Mouse (Mus musculus) kidney, postnatal 0 days (tissue): ENCODE data around the gene Erc2. TPM values are rescaled to one million over a fixed set of nuclear protein-coding genes. Genes with fewer than 3 reads are reported as not detected.

Experiments
- ATAC-seq: fragments of 200-750 bp; cut with Nextera tagmentation; replicated peaks from 2 replicates; pipeline ENCODE4 v1.8.0; 2017; ENCODE audit warnings: low read depth, moderate number of reproducible peaks, moderate TSS enrichment, moderate library complexity; ENCODE audit not compliant: low FRiP score
- DNase-seq: peaks from one replicate; pipeline ENCODE4 v3.0.0-alpha.2; 2016; ENCODE audit warnings: low spot score
- H3K27ac ChIP-seq: fragments of 300-500 bp; sonication (generic); 2 replicates; pipeline ENCODE4 v1.5.1; 2014; ENCODE audit warnings: mild to moderate bottlenecking
- H3K27me3 ChIP-seq: fragments of 300-500 bp; sonication (generic); 2 replicates; pipeline ENCODE4 v1.6.1; 2014; ENCODE audit warnings: low read length, mixed read lengths; ENCODE audit not compliant: insufficient read depth
- H3K36me3 ChIP-seq: fragments of 300-500 bp; sonication (generic); 2 replicates; pipeline ENCODE4 v1.6.1; 2014; ENCODE audit warnings: low read length, mixed read lengths; ENCODE audit not compliant: insufficient read depth
- H3K4me1 ChIP-seq: fragments of 300-500 bp; sonication (generic); replicated peaks from 2 replicates; pipeline ENCODE4 v1.6.1; 2014; ENCODE audit warnings: antibody characterized with exemption, low read length, mixed read lengths; ENCODE audit not compliant: insufficient read depth
- H3K4me2 ChIP-seq: fragments of 300-500 bp; sonication (generic); 2 replicates; pipeline ENCODE4 v1.6.1; 2014; ENCODE audit warnings: mild to moderate bottlenecking, low read length, moderate library complexity, mixed read lengths
- H3K4me3 ChIP-seq: fragments of 300-500 bp; sonication (generic); replicated peaks from 2 replicates; pipeline ENCODE4 v1.5.1; 2014; ENCODE audit warnings: low read depth, low read length
- H3K9ac ChIP-seq: fragments of 300-500 bp; sonication (generic); 2 replicates; pipeline ENCODE4 v1.6.1; 2014; ENCODE audit warnings: low read depth, low read length
- H3K9me3 ChIP-seq: fragments of 300-500 bp; sonication (generic); replicated peaks from 2 replicates; pipeline ENCODE4 v1.6.1; 2016; ENCODE audit warnings: low read length, inconsistent platforms, mixed read lengths
- CTCF ChIP-seq: IDR thresholded peaks from 2 replicates; pipeline ENCODE4 v1.5.1; 2016; ENCODE audit warnings: antibody characterized with exemption, low read depth, mild to moderate bottlenecking, moderate library complexity
- WGBS: fragments of 180-500 bp; shearing (Covaris S2); extraction: QIAGEN DNeasy Blood & Tissue Kit; methylation state at CpG from one replicate; pipeline ENCODE4 v1.1.7; 2014; 5-methylcytosine and 5-hydroxymethylcytosine counted together
- polyA plus RNA-seq: library from polyadenylated mRNA; unstranded; fragments of >200 nt; fragmentation: Nextera tagmentation; extraction: Ambion mirVana; gene quantifications from 2 replicates; pipeline ENCODE4 v1.2.1, GENCODE M21; 2015

Gene Erc2
- polyA plus RNA-seq, 1 experiment from 2014 or later: 6.8 TPM

DNA sequence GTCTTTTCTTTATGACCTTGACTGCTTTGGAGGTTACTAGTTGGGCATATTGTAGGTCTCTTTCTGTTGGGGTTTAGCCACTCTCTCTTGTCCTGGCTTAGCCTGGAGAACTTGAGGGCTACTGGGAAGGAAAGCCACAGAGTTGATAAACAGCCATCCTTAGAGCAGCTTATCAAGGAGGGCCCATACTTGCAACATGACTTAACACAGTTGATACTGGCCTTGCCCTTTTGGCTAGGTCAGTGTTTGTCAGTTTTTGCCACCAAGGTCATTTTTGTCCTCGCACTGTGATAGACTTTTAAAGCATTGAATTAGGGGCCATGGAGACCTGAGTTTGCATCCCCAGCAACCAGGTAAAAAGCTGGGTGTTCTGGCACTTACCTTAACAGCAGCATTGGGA is 858.6 kb downstream of the Erc2 start:
- TF ChIP-seq CTCF: no peak
- ATAC-seq (no peak), DNase-seq (no peak)
- Histone ChIP-seq H3K27me3 (no peaks in the 10 kb centered on the region), H3K9ac (no peak overlapping the region), H3K4me1 (no peaks in the 10 kb centered on the region), H3K4me3 (no peak overlapping the region), H3K27ac (no peak overlapping the region), H3K4me2 (no peak overlapping the region), H3K36me3 (no peaks in the 10 kb centered on the region), H3K9me3 (no peaks in the 10 kb centered on the region)
- 88% methylated on average over 1 of the region's 1 CpGs for WGBS

DNA sequence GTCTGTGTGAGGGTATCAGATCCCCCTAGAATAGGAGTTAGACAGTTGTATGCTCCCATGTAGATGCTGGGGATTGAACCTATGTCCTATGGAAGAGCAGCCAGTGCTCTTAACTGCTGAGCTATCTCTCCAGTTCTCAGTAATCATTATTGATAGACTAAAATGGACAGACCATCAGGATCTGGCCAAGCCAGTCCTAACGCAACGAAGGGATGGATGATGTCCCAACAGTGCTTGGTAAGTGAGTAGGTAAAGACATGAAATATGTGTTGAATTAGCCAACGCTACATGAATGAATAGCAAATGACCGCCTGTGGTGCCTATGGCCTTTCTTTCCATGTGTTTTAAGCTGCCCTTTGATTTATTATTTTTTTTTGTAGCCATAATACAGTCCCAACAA is 871.6 kb downstream of the Erc2 start:
- DNase-seq: no peak
- no peak for TF ChIP-seq CTCF
- 87% methylated on average over 4 of the region's 4 CpGs for WGBS

DNA sequence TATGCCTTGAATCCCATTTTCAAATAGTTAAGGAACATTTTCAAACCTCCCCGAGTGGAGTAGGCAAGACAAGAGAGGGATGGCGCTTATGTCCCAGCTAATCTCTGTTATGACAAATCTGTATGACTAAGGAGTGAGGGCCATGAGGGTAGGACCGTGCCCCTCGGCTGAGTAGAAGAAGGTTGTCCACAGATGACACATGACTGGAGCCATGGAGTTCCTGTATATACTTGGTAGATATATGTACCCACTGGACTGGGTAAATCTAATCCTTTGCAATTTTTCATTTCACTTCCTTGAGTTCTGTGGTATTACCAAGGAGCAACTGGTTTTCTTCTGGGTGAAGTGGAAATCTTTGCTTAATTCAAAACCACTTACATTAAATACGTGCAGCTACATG is 872.0 kb downstream of the Erc2 start:
- no peak overlapping the region for H3K4me3 ChIP-seq
- WGBS: 85% methylated on average over 5 of the region's 5 CpGs

More for the DNA sequence above, 871.6 kb downstream of the Erc2 start:
- Histone ChIP-seq H3K9ac (no peak overlapping the region), H3K4me1 (no peaks in the 10 kb centered on the region), H3K36me3 (no peaks in the 10 kb centered on the region), H3K27me3 (no peaks in the 10 kb centered on the region), H3K4me2 (no peak overlapping the region), H3K4me3 (no peak overlapping the region), H3K9me3 (no peaks in the 10 kb centered on the region), H3K27ac (no peak overlapping the region)
- no peak for ATAC-seq

DNA sequence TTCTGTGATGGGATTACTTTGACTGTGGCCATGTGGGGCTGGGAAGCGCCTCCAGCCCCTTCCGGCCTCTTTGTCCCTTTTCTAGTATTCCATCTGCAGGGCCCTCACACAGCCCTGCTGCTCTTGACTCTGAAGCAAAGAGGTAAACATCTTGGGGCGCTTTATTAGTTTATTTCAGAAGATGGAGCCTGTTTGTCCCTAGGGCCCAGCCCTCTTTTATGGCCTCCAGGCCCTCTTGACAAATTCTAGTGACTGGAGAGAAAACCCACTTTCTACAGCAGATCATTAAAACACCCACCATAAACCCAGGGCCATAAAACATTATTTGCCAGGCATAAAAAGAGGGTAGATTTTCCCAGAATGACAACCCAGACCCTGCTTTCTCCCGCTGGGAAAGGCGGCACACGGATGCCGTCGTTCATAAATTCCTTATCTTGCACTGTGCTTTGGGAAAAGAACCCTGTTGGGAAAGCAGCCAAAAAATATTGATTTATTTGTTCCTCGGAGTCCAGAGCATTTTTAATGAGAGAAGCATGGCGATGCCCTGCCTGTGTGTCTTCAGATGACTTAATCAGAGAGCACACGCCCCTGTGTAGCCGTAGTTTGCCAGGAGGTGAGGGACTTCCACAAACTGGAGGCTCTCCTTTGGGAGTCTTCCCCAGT is 879.1 kb downstream of the Erc2 start:
- ATAC-seq (no peak), DNase-seq (peak; percentile 38)
- no peak for TF ChIP-seq CTCF
- H3K36me3 ChIP-seq: no peaks in the 10 kb centered on the region
- no peaks in the 10 kb centered on the region for H3K9me3 ChIP-seq
- WGBS: 31% methylated on average over 12 of the region's 12 CpGs
- no peak overlapping the region for H3K4me2 ChIP-seq
- 0 out of 2 replicates have a peak, but pooled peaks cover 3% of the 10 kb centered on the region for H3K27me3 ChIP-seq
- H3K9ac ChIP-seq: no peak overlapping the region
- H3K4me3 ChIP-seq: no peak overlapping the region
- H3K4me1 ChIP-seq: 0 out of 2 replicates have a peak, but pooled peaks cover 5% of the 10 kb centered on the region
- no peak overlapping the region for H3K27ac ChIP-seq

More for the DNA sequence above, 872.0 kb downstream of the Erc2 start:
- Histone ChIP-seq H3K36me3 (no peaks in the 10 kb centered on the region), H3K4me2 (no peak overlapping the region), H3K9me3 (no peaks in the 10 kb centered on the region), H3K4me1 (no peaks in the 10 kb centered on the region), H3K9ac (no peak overlapping the region), H3K27ac (no peak overlapping the region), H3K27me3 (no peaks in the 10 kb centered on the region)
- DNase-seq: no peak
- ATAC-seq: no peak
- no peak for TF ChIP-seq CTCF

DNA sequence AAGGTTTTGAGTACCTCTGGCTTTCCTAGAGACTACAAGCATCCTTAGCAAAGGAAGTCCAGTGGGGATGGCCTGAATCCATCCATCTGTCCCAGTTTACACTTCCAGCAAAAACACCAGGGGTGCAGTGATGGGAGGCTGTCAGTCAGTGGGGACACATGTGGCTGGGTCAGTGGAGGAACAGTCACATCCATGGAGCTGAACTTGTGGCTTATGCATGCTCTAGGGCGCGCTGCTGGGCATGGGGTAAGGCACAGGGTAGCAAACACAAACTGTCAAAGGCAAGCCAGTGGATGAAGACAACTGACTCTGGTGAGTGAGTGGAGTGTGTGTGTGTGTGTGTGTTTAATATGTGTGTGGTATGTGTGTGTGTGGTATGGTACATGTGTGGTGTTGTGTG is 881.0 kb downstream of the Erc2 start:
- H3K27ac ChIP-seq: no peak overlapping the region
- H3K36me3 ChIP-seq: no peaks in the 10 kb centered on the region
- DNase-seq (no peak), ATAC-seq (no peak)
- H3K9ac ChIP-seq: no peak overlapping the region
- TF ChIP-seq CTCF: no peak
- WGBS: 87% methylated on average over 2 of the region's 2 CpGs
- no peak overlapping the region for H3K4me3 ChIP-seq
- H3K27me3 ChIP-seq: 0 out of 2 replicates have a peak, but pooled peaks cover 5% of the 10 kb centered on the region
- no peak overlapping the region for H3K4me2 ChIP-seq
- 0 out of 2 replicates have a peak, but pooled peaks cover 5% of the 10 kb centered on the region for H3K4me1 ChIP-seq
- no peaks in the 10 kb centered on the region for H3K9me3 ChIP-seq

DNA sequence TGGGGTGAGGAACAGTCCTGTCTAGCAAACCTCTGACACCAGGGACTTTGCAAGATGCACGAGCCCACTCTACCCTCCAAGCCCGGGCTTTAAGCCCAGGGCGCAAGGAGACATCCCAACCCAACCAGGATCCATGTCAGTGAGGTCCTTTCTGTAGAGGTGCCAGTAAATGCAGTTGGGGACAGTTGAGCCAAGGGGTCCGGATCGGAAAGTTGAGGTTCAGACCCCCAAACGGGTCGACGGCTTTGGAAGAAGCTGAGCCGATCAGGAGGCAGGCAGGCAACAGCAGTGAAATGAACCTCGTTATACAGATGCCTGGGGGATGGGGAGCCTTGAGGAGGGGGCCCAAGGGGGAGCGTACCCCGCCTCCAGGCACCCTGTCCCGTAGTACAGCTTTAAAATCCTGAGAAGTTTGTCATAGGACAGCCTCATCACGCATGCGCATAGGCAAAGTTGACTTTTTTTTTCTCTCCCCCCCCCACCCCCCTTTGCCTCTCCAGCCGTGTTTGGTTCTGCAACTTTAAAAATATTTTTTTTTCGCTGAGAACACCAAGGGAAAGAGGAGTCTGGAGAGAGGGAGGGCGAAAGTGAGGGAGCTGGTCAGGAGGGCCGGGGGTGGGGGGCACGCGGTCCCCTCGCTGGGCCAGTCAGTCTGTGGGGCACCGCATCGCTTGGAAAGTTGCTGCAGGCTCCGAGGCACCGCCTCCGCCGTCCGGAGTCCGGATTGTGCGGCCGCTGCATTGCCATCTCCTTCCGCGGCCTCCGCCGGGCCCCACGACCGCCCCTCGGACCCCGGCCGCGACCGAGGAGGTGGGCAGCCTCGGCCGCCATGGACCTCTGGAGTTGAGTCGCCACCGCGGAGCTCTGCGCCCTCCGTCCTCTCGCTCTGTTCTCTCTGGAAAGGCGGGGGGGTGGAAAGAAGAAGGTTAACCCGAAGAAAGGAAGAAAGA is 882.1 kb downstream of the Erc2 start, which contains the start of gene Wnt5a:
Gene Wnt5a, plus strand, starts transcription at position 650 of the 950 bp plus-strand sequence.
- no peak for TF ChIP-seq CTCF
- Histone ChIP-seq H3K9ac (peak within 1 kb of the TSS; percentile 58), H3K4me1 (0 out of 2 replicates have a peak, but pooled peaks cover 5% of the 10 kb centered on the region), H3K4me3 (peak within 1 kb of the TSS; percentile 53), H3K27ac (peak within 1 kb of the TSS; percentile 89), H3K36me3 (no peaks in the 10 kb centered on the region), H3K27me3 (0 out of 2 replicates have a peak, but pooled peaks cover 11% of the 10 kb centered on the region), H3K9me3 (no peaks in the 10 kb centered on the region), H3K4me2 (peak within 1 kb of the TSS; percentile 86)
- peak; percentile 75 for DNase-seq
- peak; percentile 38; the same call in 1 of the 2 replicates for ATAC-seq
- under 1% methylated on average over 53 of the region's 53 CpGs for WGBS
